Mouse (Mus musculus): ENCODE data around the gene Carns1.

Carns1 gene

DNA sequence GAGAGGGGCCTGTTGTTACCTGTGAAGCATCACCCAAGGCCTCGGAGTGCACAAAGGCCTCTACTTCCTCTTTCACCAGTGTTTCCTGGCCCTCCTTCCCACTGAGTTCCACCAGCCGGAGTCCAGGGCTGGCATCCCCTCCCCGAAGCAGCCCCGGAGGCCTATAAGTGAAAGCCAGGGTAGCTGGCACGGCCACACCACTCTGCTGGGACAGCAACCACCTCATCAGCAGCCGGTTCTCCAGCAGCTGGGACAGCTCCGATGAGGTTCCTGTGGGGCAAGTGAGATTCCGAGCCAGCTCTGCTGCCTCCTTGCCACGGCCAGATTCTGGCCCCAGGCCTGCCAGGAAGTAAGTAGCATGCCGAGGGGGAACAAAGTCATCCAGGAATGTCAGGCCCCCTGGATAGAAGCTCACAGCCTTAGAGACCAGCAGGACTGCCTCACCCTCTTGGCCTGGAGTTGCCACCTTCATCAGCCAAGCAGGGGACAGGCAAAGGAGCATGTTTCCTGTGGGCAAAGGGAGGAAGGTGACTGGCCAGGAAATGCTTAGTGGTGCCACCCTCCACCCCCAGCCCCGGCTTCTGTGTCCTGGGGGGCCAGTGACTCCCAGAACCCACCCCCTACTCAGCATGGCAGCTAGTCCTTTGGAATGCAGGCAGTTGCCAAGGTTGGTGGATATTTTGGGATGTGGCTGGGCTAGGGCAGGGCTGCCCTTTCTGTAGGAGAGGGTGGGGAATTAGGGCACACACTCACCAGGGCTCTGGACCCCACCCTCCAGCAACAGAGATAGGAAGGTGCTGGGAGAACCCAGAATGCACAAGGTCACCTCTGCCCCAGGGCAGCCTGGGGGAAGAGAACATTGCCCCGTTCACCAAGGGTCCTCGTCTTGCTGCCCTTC lies 3.6 kb downstream of the Carns1 start:
- no peak for DNase-seq (ENCODE audit: low spot score)

DNA sequence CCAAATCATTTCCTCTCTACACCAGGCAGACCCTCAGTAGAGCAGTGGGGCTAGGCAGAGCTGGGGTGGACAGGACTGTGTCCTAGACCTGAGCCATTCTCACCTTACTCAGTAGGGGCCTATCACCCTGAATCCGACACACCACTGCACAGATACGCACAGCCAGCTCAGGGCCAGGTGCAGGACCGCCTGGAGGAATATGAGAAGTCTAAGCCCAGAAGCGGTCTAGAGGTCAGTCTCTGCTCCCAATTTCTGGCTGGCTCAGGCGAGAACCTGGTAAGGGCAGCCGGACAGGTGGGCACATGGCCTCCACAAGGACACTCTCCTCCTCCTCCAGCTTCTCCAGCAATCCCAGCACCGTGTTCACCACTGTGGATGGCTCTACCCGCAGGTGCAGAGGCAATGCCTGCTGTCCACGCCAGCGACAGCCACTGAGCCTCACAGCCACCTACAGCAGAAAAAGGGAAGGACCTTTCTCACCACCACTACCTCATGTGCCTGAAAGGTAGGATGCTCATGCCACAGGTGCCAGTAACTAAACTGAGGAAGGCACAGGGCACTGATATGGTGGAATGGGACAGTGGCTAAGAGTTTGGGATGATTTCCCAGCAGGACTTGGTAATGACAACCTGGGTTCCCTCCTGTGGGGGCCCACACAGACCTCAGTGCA lies 4.4 kb downstream of the Carns1 start:
- DNase-seq (ENCODE audit: low spot score), result no peak

- no peak for DNase-seq (ENCODE audit: low spot score)
Measured at GRCm38 (mm10) chr19:4169810-4170209, 5.5 kb downstream of the Carns1 start.

GRCm38 (mm10) chr19:4169378-4169784 lies 5.9 kb downstream of the Carns1 start:
- peak; percentile 98 for DNase-seq (ENCODE audit: low spot score)

- DNase-seq (ENCODE audit: low spot score), result no peak
Measured at GRCm38 (mm10) chr19:4166678-4167476, 8.4 kb downstream of the Carns1 start.

- no peak for DNase-seq (ENCODE audit: low spot score)
Measured at GRCm38 (mm10) chr19:4164721-4165120, 10.6 kb downstream of the Carns1 start.

DNA sequence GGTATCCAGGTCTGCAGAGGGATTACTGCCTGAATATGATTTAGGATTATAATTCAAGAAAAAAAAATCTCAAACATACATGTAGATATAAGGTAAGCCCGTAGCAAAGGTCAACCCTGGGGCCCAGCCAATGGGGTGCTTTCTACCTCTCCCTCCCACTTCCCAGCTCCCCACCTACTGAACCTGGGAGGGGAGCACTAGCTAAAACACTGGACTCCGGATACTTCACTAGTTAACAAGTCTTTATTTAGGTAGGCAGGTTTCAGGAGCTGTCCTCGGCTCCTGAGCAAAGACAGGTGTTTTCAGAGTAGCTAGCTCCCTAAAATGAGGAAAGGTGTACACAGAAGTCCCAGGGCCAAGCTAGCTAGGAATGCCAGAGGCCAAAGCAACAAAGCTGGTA lies 11.2 kb downstream of the Carns1 start:
- no peak for DNase-seq (ENCODE audit: low spot score)

DNA sequence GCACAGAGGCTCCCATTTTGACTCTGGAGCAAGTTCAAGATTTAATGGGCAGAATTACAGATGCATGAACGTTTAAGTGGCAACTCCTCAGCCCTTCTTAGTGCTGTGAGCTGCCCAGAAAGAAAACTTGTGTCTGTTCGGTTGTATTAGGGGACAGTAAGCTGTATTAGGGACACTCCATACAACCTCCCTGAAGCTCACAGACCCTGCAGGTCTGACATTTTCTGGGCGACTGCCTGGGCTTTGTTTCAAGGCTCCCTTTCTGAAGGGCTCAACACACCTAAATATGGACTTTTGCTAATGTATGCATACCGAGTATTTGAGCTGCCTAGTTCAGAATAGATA lies 11.8 kb downstream of the Carns1 start:
- no peak for DNase-seq (ENCODE audit: low spot score)

- DNase-seq (ENCODE audit: low spot score), result peak; percentile 90
Measured at GRCm38 (mm10) chr19:4162646-4163542, 12.4 kb downstream of the Carns1 start, which contains the start of gene Rps6kb2. TSS of gene Rps6kb2 (minus strand) at chr19:4163354.

- no peak for DNase-seq (ENCODE audit: low spot score)
Measured at GRCm38 (mm10) chr19:4159049-4159448, 16.2 kb downstream of the Carns1 start.

DNA sequence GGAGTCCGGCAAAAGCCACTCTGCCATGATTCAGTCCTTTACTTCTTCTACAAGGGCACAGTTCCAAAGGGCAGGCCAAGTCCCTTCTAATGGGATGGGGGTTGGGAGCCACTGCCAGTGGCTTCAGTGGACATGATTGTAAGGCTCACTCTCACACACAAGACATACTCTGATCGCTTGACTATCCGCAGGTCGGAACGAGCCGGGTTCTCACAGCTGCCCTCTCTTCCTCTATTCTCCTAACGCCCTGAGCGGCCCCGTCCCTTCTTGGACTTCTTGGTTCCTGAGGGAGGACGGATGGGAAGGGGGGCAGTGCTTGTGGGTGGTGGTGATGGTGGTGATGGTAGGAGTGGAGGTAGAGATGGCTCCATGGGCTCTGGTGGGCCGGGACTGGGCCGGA lies 18.5 kb downstream of the Carns1 start:
- DNase-seq (ENCODE audit: low spot score), result no peak

DNA sequence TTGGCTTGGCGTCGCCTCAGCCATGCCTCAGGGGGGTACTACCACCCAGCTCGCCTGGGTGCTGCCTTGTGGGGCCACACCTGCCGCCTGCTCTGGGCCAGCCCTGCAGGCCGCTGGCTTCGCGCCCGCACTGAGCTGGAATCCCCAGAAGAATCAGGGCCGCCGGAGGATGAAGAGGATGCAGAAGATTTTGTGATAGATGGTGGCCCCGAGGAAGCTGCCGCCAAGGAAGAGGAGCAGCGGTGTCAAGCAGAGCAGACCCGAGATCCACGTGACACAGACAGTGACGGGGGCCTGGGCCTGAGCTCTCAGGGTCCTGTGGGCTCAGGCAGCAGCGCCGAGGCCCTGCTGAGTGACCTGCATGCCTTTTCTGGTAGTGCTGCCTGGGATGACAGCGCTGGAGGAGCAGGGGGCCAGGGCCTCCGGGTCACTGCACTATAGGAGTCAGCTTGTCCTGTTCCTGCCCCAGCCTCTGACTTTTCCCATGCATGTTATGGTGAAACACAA lies 19.2 kb downstream of the Carns1 start:
- no peak for DNase-seq (ENCODE audit: low spot score)

DNA sequence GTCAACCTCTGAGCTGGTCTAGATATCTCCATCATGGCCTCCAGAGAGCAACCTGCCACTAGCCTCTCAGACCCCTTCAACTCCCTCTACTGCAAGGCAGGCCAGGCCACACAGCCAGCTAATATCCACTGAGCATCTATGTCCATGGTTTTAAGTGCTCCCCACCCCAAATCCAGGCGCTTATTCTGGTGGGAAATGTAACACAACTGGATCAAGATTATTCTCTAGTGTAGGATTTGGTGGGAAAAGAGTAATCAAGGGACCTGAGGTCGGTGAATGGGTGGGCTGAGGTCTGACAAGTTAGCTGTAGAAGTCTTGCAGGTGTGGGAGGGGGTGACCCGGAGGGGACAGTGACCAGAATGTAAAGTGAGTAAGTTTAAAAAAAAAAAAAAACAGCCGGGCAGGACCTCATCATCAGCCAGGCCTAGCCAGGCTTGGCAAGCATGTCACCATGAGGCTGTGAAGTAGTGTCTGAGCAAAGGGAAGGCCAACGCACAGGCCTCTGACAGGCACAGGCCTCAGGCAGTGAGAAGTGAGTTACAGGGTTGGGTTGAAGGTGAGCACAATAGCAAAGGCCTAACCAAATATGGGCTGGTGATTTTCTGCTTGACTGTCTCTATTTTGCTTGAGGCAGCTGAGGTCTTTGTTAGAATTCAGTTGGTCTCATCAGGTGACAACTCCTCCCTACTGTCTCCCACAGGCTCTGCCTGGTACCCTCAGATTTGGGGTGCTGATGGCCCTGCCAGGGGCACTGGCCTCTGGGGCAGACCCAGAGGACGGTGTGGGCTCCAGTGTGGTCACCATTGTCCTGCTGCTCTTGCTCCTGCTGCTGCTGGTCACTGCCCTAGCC lies 19.8 kb downstream of the Carns1 start:
- DNase-seq (ENCODE audit: low spot score), result no peak

GRCm38 (mm10) chr19:4154437-4155222 lies 20.6 kb downstream of the Carns1 start:
- no peak for DNase-seq (ENCODE audit: low spot score)

- DNase-seq (ENCODE audit: low spot score), result no peak
Measured at GRCm38 (mm10) chr19:4153232-4153654, 22.0 kb downstream of the Carns1 start, which contains the start of gene Ptprcap. TSS of gene Ptprcap (plus strand) at chr19:4153604.

- DNase-seq (ENCODE audit: low spot score), result no peak
Measured at GRCm38 (mm10) chr19:4152445-4153231, 22.6 kb downstream of the Carns1 start.

DNA sequence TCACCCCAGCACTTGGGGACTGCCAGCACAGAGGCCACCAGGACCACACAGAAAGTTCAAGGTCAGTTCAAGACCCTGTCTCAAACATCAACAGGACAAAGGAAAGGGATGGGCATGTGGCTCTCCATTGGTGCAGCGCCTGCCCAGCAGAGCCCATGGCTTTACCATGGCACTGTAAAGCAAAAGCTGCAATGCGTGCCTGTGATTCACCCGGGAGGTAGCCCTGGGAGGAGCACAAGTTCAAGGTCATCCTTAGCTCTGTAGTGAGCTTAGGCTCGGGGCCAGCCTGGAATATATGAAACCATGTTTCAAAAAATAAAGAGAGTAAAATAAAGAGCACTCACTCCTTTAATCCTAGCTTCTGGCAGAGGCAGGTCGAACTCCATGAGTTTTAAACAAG lies 23.4 kb downstream of the Carns1 start:
- no peak for DNase-seq (ENCODE audit: low spot score)

- no peak for DNase-seq (ENCODE audit: low spot score)
Measured at GRCm38 (mm10) chr19:4151488-4151860, 23.8 kb downstream of the Carns1 start.

Data from spleen, adult 12 weeks (tissue).